Mouse (Mus musculus): ENCODE measurements around the gene Gm49405.
"Not testable (repeated sequence)": the region's sequence is repeated elsewhere in the genome, so short reads cannot be mapped to it uniquely, and the experiment has no call there.

The Gm49405 gene

DNA sequence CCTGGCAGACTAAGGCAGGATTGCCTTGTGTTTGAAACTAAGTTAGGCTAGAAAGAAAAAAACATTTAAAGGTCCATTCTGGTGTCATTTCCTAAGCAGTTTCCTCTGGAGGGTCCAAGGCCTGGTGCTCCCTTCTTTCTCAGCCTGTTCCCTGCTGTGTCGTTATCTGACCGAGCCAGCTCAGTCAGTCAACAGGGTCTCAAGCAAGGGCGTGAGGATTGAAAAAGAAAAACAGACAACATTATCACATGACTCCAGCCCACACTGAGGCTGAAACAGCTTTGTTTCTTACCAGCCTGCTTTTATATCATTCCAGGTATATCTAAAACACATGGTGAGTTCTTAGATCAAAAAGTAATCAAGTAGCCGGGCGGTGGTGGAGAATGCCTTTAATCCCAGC is 15.2 kb downstream of the Gm49405 start:
- DNase-seq (ENCODE audit: low spot score), result no peak

DNA sequence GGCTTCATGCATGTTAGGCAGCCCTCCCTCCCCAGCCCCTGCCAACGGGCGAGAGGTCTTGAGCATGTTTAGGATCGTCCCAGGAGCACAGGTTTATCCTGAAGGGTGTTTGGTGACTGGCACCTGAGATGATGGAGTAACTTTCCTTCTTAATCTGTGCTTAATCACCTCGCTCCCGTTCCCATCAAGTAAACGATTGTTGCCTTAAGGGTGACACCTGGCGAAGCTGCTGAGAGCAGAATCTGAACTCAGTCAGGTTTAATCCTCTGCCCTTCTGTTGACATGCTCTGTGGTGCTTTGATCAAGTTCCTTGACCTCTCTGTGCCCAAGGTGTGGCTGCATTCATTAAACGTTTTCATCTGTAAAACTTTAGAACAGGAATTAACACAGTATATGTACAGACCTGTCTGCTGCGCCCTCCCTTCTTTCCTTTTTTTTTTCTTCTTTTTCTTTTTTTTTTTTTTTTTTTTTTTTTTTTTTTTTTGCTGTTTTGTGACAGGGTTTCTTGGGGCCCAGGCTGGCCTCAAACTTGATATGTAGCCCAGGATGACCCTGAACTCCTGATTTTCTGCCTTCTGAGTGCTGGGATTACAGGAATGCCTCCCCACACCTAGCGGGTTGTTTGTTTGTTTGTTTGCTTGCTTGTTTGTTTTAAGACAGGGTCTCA is 17.6 kb downstream of the Gm49405 start:
- no peak for DNase-seq (ENCODE audit: low spot score)

DNA sequence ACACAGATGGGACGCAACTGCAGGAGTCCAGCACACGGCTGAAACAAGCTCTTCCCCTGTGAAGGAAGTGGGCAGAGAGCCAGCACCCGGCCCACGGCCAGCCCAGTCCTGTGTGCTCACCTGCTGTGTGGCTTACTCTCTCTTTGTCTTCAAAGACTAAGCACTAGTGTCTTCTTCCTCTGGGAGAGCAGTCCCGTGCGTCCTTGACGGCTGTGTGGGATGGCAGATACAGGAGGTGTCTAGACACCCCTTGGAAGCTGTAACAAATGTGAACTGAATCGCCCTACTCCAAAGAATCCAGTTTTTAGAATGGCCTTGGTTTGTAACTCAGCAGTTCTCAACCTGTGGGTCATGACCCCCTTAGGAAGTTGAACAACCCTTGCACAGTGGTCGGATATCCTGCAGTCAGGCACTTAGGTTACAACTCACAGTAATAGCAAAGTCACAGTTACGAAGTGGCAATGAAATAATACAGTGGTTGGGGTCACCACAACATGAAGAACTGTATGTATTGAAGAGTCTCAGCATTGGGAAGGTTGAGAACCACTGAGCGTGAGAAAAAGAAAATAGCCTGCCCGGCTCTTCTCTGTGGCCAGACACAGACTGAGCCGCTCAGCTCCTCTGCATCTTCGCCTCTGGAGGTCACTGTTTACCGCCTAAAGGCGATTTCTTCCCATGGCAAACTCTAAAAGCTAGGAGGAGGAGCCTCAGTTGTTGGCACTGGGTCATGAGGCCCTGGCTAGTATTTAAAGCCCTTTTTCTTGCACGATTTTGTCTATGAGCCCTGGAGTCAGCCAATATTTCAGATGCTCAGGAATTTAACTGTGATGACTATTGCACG is 18.5 kb downstream of the Gm49405 start:
- DNase-seq (ENCODE audit: low spot score), result peak; percentile 86

DNA sequence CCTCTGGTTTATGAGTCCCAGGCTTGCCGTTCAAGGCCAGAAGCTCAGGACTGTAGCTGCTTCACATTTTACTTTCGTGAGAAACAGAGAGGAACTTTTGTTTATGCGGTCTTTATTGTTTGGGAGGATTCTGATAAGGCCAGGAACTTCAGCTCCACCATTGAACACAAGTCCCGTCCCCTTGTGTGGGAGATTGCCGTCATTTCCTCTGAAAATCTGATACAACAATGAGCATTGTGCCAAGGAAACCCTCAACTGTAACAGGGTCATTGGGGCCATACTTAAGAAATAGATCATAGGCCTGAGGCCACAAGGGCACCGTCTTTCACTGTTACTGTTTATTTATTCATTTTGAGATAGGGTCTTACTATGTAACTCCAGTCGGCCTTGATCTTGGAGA is 22.8 kb downstream of the Gm49405 start:
- DNase-seq (ENCODE audit: low spot score), result no peak

DNA sequence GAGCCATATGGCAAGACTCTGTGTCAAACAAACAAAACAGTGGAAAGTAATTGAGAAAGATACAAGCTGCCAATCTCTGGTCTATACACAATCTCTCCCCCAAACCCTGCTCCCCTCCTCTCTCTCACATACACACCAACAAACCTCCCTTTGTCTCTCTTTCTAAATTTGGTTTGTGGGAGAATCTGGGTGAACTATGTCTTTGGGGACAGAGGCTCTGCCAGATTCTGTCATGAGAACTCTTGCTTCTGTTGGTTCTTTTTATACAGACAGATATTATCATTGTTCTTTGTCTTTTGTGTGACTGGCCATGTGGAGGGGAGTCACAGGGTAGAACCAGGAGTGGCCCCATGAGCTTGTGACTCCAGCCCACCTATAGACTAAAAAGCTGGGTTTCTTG is 27.1 kb downstream of the Gm49405 start:
- no peak for DNase-seq (ENCODE audit: low spot score)

DNA sequence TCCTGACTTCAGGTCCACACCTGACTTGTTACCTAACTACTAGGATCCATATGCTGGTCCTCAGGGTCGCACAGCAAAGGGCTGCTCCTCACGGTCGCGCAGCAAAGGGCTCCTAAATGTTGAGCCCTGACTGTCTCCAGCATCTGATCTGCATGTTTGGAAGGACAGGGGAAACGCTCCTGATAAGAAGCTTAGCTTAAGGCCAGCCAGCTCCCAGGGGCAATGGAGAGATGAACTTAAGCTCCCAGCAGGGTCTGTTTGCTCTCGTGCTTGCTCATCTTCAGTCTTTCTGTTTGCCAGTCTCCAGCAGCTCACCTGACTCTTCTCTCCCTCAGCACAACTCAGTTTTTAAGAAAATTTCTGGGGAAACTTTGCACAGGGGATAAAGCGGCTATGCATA is 32.2 kb downstream of the Gm49405 start:
- no peak for DNase-seq (ENCODE audit: low spot score)

DNA sequence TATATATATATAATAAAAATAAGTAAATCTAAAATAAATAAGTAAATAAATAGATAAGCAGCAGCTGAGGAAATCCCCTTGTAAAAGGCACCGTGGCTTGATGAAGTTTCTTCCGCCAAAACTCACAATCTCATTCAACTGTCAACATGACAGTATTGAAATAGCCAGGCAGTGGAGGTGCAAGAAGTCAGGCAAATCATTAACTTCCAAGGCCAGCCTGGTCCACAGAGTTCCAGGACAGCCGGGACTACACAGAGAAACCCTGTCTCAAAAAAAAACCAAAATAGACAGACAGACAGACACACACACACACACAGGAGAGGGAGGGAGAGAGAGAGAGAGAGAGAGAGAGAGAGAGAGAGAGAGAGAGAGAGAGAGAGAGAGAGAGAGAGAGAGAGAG is 32.9 kb downstream of the Gm49405 start:
- no peak for DNase-seq (ENCODE audit: low spot score)

DNA sequence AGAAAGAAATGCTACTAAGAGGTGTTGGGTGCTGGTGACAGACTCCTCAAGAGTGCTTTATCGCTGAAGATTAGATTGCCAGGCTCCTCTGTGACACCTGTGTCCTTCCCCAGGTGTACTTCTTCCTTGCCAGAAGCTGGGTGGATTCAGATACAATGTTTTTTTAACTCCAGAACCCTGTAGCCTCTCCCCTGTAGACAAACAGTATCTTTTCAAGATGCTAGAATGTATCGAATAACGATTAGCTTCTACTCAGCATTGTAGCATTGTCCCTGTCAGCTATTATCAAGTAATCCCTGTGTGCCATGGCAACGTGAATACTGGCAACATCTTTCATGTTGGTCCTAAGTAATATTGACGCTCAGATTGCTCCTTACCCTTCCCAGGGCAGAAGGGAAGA is 33.3 kb downstream of the Gm49405 start:
- DNase-seq (ENCODE audit: low spot score), result no peak

DNA sequence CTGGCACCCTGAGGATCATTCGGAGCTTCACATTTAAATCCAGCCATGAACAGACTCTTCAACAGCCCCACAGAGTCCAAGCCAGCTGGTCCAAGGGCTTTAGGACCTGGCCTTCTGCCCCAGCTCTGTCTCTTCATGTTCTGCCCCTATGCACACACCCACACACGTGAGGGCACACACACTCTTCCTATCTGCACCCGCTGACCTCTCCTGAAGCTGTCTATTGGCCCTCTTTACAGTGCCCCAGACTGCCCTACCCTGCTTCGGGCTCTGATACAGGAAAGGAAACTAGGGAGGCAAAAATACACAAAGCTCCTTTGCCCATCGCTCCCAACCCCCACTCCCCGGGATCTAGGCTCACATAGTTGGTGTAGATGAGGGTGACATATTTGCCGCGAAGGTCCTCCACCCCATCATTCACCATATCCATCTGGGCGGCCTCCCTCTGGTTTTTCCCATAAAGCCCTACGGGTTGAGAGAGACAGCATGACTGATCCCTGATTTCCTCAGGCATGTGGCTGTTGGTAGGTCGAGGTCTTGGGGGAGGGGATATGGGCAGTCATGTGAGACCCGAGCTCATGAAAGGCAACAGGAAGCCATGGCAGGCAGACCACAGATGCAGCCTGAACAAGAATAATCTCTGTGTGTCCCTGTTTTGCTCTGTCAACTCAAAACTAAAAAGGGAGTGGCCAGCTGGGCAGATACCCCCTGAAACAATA is 36.1 kb downstream of the Gm49405 start:
- DNase-seq (ENCODE audit: low spot score), result peak; percentile 30

DNA sequence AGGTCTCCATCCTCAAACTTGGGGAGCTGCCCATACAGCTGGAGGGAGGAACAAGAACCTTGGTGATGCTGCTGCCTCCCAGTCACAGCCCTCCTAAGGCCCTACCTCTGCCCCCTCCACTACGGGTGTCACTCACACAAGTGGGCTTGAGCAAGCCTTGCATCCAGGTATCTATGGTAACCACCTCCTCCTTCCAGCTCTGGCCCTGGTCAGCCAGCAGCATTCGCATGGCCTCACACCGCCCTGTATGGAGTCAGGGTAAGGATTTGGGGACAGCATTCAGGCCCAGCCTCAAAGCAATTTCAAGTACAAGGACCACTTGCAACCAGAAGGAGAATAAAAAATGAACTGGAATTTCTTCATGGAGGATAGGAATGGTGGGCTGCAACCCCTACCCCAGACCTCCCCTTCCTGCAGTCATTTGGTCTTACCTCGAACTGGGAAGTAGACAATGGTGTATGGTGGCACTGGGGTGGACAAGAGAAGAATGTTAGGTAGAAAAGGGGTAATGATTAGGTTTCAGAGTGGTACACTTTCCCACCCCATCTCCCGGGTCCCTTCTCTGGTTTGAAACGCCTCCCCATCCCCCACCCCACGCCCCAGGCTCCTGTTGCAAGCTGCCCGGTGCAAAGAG is 36.8 kb downstream of the Gm49405 start:
- not testable (repeated sequence) for DNase-seq (ENCODE audit: low spot score)

DNA sequence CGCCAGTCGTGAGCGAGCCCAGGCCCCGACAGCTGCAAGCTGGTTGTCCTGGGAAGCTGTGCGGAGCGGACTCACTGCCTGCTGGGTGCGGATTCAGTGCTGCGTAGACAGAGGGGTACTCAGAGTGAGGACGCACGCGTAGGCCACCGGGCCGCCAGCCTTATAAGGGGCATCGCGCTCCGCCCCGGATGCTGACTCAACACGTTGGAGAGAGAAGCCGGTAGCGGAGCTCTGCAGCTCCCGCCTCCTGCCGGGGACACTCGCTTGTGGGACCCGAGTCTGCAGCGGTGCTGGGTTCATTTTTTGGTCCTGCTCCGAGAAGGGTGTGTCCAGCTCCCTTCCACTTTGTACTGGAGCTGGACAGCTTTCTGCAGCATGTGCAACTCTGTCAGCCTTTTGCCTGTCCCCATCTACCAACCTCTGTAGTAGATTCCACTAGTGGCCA is 37.4 kb downstream of the Gm49405 start, which contains the start of gene Gstp1:
Gene Gstp1 (minus strand): TSS at position 198 of the 445 bp plus-strand sequence.
- DNase-seq (ENCODE audit: low spot score), result peak; percentile 80

DNA sequence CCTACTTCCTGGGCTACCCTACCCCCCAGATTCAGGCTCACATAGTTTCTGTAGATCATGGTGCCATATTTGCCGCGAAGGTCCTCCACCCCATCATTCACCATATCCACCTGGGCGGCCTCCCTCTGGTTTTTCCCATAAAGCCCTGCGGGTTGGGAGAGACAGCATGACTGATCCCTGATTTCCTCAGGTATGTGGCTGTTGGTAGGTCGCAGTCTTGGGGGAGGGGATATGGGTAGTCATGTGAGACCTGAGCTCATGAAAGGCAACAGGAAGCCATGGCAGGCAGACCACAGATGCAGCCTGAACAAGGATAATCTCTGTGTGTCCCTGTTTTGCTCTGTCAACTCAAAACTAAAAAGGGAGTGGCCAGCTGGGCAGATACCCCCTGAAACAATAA is 40.5 kb downstream of the Gm49405 start:
- DNase-seq (ENCODE audit: low spot score), result not testable (repeated sequence)

DNA sequence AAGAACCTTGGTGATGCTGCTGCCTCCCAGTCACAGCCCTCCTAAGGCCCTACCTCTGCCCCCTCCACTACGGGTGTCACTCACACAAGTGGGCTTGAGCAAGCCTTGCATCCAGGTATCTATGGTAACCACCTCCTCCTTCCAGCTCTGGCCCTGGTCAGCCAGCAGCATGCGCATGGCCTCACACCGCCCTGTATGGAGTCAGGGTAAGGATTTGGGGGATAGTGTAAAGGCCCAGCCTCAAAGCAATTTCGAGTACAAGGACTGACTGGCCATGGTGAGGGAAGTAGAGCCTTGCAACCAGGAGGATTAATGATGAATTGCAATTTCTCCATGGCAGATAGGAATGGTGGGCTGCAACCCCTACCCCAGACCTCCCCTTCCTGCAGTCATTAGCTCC is 41.1 kb downstream of the Gm49405 start:
- DNase-seq (ENCODE audit: low spot score), result not testable (repeated sequence)

DNA sequence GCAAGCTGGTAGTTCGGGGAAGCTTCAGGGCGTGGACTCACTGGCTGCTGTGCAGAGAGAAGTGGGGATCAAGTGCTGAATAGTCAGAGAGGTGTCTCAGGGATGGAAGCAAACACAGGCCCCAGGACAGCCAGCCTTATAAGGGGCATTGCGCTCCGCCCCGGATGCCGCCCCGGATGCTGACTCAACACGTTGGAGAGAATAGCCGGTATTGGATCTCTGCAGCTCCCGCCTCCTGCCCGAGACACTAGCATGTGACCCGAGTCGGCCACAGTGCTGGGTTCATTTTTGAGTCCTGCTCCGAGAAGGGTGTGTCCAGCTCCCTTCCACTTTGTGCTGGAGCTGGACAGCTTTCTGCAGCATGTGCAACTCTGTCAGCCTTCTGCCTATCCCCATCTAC is 41.7 kb downstream of the Gm49405 start:
- DNase-seq (ENCODE audit: low spot score), result no peak

DNA sequence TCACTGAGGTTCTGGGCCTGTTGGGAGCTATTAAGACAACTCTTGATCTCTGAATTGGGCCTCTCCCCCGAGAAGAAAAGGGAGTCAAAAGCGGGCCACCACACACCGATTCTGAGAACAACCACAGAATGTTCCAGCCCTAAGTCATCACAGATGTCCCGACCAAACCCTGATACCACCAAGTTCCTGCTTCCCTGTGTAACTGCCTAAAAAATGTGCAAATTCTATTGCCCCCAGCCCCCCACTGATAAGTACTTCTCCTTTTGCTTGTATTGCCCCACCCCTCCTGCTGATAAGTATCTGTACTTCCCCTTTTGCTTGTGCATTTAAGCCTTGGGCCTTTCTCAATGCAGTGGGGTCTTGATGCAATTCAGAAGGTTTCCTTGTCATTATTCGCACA is 43.7 kb downstream of the Gm49405 start:
- not testable (repeated sequence) for DNase-seq (ENCODE audit: low spot score)

DNA sequence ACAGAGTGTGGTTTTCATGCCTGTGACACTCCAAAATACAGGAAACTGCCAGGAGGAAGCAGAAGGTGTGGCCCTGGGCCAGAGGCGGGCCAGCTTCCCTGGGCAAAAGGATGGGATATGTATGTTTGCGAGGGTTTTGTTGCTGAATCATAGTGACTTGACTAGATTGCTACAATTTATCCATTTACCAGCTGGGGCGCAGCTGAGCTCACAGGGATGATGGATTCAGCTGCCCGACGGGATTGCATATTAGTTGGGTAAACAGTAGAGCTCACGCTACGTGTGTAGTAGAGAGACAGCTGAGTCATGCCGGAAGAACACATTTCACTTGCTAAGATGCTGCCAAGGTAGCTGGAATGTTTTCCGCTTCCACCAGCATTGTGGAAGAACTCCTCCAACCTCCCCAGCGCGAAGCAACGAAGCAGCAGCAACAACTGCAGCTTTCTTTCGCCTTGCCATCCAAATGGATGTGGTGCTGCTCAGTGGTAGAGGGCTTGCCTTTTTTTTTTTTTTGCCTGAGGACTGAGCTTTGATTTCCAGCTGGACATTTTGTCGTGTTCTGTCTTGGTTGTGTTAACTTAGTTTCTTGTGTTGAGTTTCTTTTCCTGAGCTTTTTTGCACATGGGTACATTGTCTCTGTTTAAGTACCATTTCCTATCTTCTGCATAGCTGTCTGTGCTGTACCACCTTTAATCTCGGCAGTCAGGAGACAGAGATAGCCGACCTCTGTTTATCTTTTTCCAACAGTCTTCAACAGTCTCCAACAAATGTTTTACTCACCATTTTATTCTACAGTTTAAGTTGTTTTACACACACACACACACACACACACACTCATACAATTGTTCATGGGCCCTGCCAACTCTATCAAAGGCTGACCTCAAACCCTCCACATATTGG is 45.8 kb downstream of the Gm49405 start, which contains the start of gene Gstp2:
Gene Gstp2 (minus strand): TSS at position 58 of the 900 bp plus-strand sequence.
- peak; percentile 74 for DNase-seq (ENCODE audit: low spot score)

DNA sequence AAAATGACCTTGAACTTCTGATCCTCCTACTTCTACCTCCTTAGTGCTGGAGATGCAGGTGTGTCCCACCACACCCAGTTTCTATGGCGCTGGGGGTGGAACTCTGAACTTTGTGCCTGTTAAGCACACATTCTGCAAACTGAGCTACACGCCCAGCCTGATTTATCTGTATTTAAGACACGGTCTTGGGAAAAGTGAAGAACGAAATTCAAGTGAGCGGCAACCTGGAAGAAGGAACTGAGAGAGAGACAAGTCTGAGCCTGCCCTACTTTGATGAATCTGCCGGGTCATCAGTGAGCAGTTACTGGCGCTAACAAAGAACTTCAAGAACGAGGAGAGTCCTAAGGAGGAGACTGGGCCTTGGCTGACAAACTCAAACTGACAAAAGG is 46.4 kb downstream of the Gm49405 start:
- DNase-seq (ENCODE audit: low spot score), result no peak

DNA sequence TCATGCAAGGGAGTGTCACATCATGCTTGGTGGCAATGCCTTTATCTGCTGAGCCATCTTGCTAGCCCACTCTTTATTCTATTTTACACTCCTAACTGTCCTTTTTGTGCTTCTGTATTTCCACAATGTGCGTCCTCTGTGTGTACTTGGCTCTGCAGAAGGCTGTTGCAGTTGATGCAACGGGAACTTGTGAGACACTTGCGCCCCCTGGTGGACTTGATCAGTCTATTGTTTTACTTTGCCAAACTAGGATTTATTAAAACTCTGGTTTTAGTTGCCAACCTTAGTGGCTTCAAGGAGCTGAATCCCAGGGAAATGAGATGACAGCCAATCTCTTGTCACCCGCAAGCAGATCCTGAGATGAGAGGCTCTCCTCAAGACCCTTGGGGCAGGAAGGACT is 47.4 kb downstream of the Gm49405 start:
- DNase-seq (ENCODE audit: low spot score), result peak; percentile 90

DNA sequence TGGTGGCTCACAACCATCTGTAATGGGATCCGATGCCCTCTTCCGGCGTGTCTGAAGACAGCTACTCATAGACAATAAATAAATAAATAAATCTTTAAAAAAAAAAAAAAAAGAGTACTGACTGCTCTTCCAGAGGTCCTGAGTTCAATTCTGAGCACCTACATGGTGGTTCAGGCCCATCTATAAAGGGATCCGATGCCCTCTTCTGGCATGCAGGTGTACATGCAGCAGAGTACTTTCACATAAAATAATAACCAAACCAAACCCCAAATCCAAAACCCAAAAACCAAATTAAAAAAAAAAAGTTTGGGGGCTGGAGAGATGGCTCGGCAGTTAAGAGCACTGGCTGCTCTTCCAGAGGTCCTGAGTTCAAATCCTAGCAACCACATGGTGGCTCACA is 48.6 kb downstream of the Gm49405 start:
- not testable (repeated sequence) for DNase-seq (ENCODE audit: low spot score)

DNA sequence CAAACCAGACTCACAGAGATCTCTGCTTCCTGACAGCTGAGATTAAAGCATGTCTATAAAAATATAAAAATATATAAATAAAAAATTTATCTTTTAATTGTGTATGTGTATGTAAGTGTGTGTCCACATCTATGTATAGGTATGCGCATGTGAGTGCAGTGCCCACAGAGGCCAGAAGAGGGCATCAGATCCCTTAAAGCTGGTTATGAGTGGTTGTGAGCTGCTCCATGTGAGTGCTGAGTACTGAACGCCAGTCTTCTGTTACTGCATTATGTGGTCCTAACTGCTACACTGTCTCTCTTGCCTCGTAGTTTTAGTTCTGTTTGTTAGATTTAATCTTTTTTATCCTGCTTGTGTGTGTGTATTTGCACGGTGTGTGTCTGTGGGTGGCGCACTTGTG is 50.6 kb downstream of the Gm49405 start:
- DNase-seq (ENCODE audit: low spot score), result no peak
